Mouse (Mus musculus) testis, adult 2 months (tissue): Measurements from ENCODE around the gene Sowahd. TPM values are rescaled to one million over a fixed set of nuclear protein-coding genes. Genes with fewer than 3 reads are reported as not detected.
"Not testable (repeated sequence)": the region's sequence is repeated elsewhere in the genome, so short reads cannot be mapped to it uniquely, and the experiment has no call there.

Experiments
- H3K27ac ChIP-seq: fragments of 200-500 bp; 2 replicates; pipeline ENCODE4 v1.5.1; 2012; ENCODE audit warnings: low read depth, low read length; ENCODE audit not compliant: control insufficient read depth, insufficient read depth
- H3K27me3 ChIP-seq: fragments of 200-500 bp; 2 replicates; pipeline ENCODE4 v1.6.1; 2012; ENCODE audit warnings: mild to moderate bottlenecking, low read length, moderate library complexity; ENCODE audit not compliant: control insufficient read depth, insufficient read depth
- H3K36me3 ChIP-seq: fragments of 200-500 bp; 2 replicates; pipeline ENCODE4 v1.6.1; 2012; ENCODE audit warnings: mild to moderate bottlenecking, low read length; ENCODE audit not compliant: control insufficient read depth, insufficient read depth
- H3K4me1 ChIP-seq: fragments of 200-500 bp; 2 replicates; pipeline ENCODE4 v1.6.1; 2012; ENCODE audit warnings: low read length; ENCODE audit not compliant: control insufficient read depth, insufficient read depth
- H3K4me3 ChIP-seq: fragments of 200-500 bp; 2 replicates; pipeline ENCODE4 v1.5.1; 2012; ENCODE audit warnings: low read depth, mild to moderate bottlenecking, low read length, moderate library complexity, mixed read lengths; ENCODE audit not compliant: control insufficient read depth
- CTCF ChIP-seq: fragments of 200-500 bp; IDR thresholded peaks from 2 replicates; pipeline ENCODE4 v1.5.1; 2012; ENCODE audit warnings: low read depth, mild to moderate bottlenecking, inconsistent platforms, low read length, moderate library complexity; ENCODE audit not compliant: control insufficient read depth, insufficient read depth, insufficient replicate concordance
- POLR2A ChIP-seq: fragments of 200-500 bp; IDR thresholded peaks from 2 replicates; pipeline ENCODE4 v1.6.1; 2012; ENCODE audit warnings: low read depth, mild to moderate bottlenecking, inconsistent platforms, low read length, moderate library complexity; ENCODE audit not compliant: control insufficient read depth
- polyA plus RNA-seq: library from polyadenylated mRNA; depleted of rRNA; stranded (reverse); fragments of >200 nt; gene quantifications from 2 replicates; pipeline ENCODE4 v1.2.3, GENCODE M21; 2012

Gene Sowahd
- polyA plus RNA-seq, 1 experiment = 2.9 TPM

GRCm38 (mm10) chrX:37042726-37043125 lies 5.9 kb upstream of the Sowahd start:
- no peaks in the 10 kb centered on the region for H3K36me3 ChIP-seq
- no peak overlapping the region for H3K4me3 ChIP-seq
- H3K27ac ChIP-seq = no peak overlapping the region
- TF ChIP-seq POLR2A (no peak), CTCF (peak; percentile 9; the same call in 1 of the 2 replicates)
- H3K4me1 ChIP-seq = no peaks in the 10 kb centered on the region
- no peaks in the 10 kb centered on the region for H3K27me3 ChIP-seq

GRCm38 (mm10) chrX:37048890-37049823 lies 512 bp downstream of the Sowahd start:
- Histone ChIP-seq H3K4me3 (peak overlapping the region; percentile 40), H3K27me3 (no peaks in the 10 kb centered on the region), H3K27ac (no peak overlapping the region), H3K4me1 (peaks cover 17% of the 10 kb centered on the region), H3K36me3 (no peaks in the 10 kb centered on the region)
- TF ChIP-seq POLR2A (no peak), CTCF (no peak)

GRCm38 (mm10) chrX:37063902-37064301 lies 15.3 kb downstream of the Sowahd start:
- no peak for TF ChIP-seq POLR2A
- TF ChIP-seq CTCF = no peak
- Histone ChIP-seq H3K27ac (no peak overlapping the region), H3K4me3 (no peak overlapping the region), H3K36me3 (no peaks in the 10 kb centered on the region), H3K27me3 (no peaks in the 10 kb centered on the region), H3K4me1 (no peaks in the 10 kb centered on the region)

GRCm38 (mm10) chrX:37067299-37067698 lies 18.7 kb downstream of the Sowahd start:
- TF ChIP-seq POLR2A = no peak
- no peak for TF ChIP-seq CTCF
- Histone ChIP-seq H3K36me3 (no peaks in the 10 kb centered on the region), H3K4me1 (no peaks in the 10 kb centered on the region), H3K27me3 (no peaks in the 10 kb centered on the region), H3K4me3 (no peak overlapping the region), H3K27ac (no peak overlapping the region)

GRCm38 (mm10) chrX:37068766-37069165 lies 20.1 kb downstream of the Sowahd start:
- Histone ChIP-seq H3K4me1 (no peaks in the 10 kb centered on the region), H3K36me3 (no peaks in the 10 kb centered on the region), H3K27ac (no peak overlapping the region), H3K4me3 (no peak overlapping the region), H3K27me3 (no peaks in the 10 kb centered on the region)
- no peak for TF ChIP-seq CTCF
- TF ChIP-seq POLR2A = no peak

GRCm38 (mm10) chrX:37074262-37074892 lies 25.7 kb downstream of the Sowahd start:
- no peak for TF ChIP-seq POLR2A
- peak; percentile 63; the same call in 1 of the 2 replicates for TF ChIP-seq CTCF
- no peaks in the 10 kb centered on the region for H3K36me3 ChIP-seq
- H3K27ac ChIP-seq = no peak overlapping the region
- H3K4me1 ChIP-seq = no peaks in the 10 kb centered on the region
- no peak overlapping the region for H3K4me3 ChIP-seq
- H3K27me3 ChIP-seq = no peaks in the 10 kb centered on the region

GRCm38 (mm10) chrX:37076651-37077050 lies 28.0 kb downstream of the Sowahd start:
- Histone ChIP-seq H3K4me1 (no peaks in the 10 kb centered on the region), H3K36me3 (no peaks in the 10 kb centered on the region), H3K27me3 (no peaks in the 10 kb centered on the region), H3K27ac (no peak overlapping the region), H3K4me3 (no peak overlapping the region)
- TF ChIP-seq CTCF (no peak), POLR2A (no peak)

GRCm38 (mm10) chrX:37080345-37080744 lies 31.7 kb downstream of the Sowahd start:
- H3K4me3 ChIP-seq, H3K27me3 ChIP-seq, H3K36me3 ChIP-seq, H3K27ac ChIP-seq, H3K4me1 ChIP-seq: not testable (repeated sequence)
